Mouse (Mus musculus) neural tube, embryonic 14.5 days (tissue): ENCODE data around the gene Sync. TPM values are rescaled to one million over a fixed set of nuclear protein-coding genes. Genes with fewer than 3 reads are reported as not detected.

Experiments
- ATAC-seq: fragments of 200-750 bp; cut with Nextera tagmentation; 2 replicates; pipeline ENCODE4 v1.8.0; 2017; ENCODE audit warnings: low read depth, mild to moderate bottlenecking, moderate TSS enrichment, moderate library complexity
- H3K27ac ChIP-seq: fragments of 300-500 bp; sonication (generic); 2 replicates; pipeline ENCODE4 v1.5.1; 2014; ENCODE audit warnings: low read depth, mild to moderate bottlenecking, control low read depth, low read length, moderate library complexity, mixed read lengths
- H3K27me3 ChIP-seq: fragments of 300-500 bp; sonication (generic); 2 replicates; pipeline ENCODE4 v1.6.1; 2014; ENCODE audit warnings: low read length; ENCODE audit not compliant: control insufficient read depth, insufficient read depth
- H3K36me3 ChIP-seq: fragments of 300-500 bp; sonication (generic); 2 replicates; pipeline ENCODE4 v1.6.1; 2014; ENCODE audit warnings: low read length, mixed read lengths; ENCODE audit not compliant: control insufficient read depth, insufficient read depth
- H3K4me1 ChIP-seq: fragments of 300-500 bp; sonication (generic); 2 replicates; pipeline ENCODE4 v1.6.1; 2014; ENCODE audit warnings: low read length; ENCODE audit not compliant: control insufficient read depth, insufficient read depth
- H3K4me2 ChIP-seq: fragments of 300-500 bp; sonication (generic); 2 replicates; pipeline ENCODE4 v1.6.1; 2014; ENCODE audit warnings: mild to moderate bottlenecking, low read depth, low read length, control low read depth
- H3K4me3 ChIP-seq: fragments of 300-500 bp; sonication (generic); 2 replicates; pipeline ENCODE4 v1.5.1; 2014; ENCODE audit warnings: low read depth, low read length, control low read depth, mixed read lengths
- H3K9ac ChIP-seq: fragments of 300-500 bp; sonication (generic); replicated peaks from 2 replicates; pipeline ENCODE4 v1.6.1; 2014; ENCODE audit warnings: low read depth, mild to moderate bottlenecking, control low read depth, low read length, mixed read lengths
- H3K9me3 ChIP-seq: fragments of 300-500 bp; sonication (generic); 2 replicates; pipeline ENCODE4 v1.6.1; 2016; ENCODE audit warnings: low read length; ENCODE audit not compliant: control insufficient read depth
- WGBS: fragments of 180-500 bp; shearing (Covaris S2); extraction: QIAGEN DNeasy Blood & Tissue Kit; methylation state at CpG from one replicate; pipeline ENCODE4 v1.1.7; 2014; 5-methylcytosine and 5-hydroxymethylcytosine counted together
- polyA plus RNA-seq: library from polyadenylated mRNA; unstranded; fragments of >200 nt; fragmentation: Nextera tagmentation; extraction: Ambion mirVana; gene quantifications from 2 replicates; pipeline ENCODE4 v1.2.1, GENCODE M21; 2014

Sync gene
- polyA plus RNA-seq, 1 experiment from 2014 or later: 1.6 TPM

GRCm38 (mm10) chr4:129332846-129333245, 45.4 kb downstream of the Sync start:
- 21% methylated on average over 1 of the region's 1 CpGs for WGBS
- Histone ChIP-seq H3K4me1 (peaks cover 19% of the 10 kb centered on the region), H3K27me3 (no peaks in the 10 kb centered on the region), H3K4me2 (peak overlapping the region; percentile 58), H3K27ac (no peak overlapping the region), H3K9me3 (no peaks in the 10 kb centered on the region), H3K4me3 (0 out of 2 replicates have a peak overlapping the region, but pooled peaks have one; percentile 4), H3K9ac (no peak overlapping the region), H3K36me3 (peaks cover 16% of the 10 kb centered on the region)
- ATAC-seq: no peak

GRCm38 (mm10) chr4:129334677-129335215, 47.3 kb downstream of the Sync start:
- Histone ChIP-seq H3K36me3 (peaks cover 6% of the 10 kb centered on the region; the same call in 1 of the 2 replicates), H3K9ac (peak overlapping the region; percentile 92), H3K4me3 (peak overlapping the region; percentile 95), H3K4me2 (peak overlapping the region; percentile 58), H3K27me3 (no peaks in the 10 kb centered on the region), H3K27ac (peak overlapping the region; percentile 94), H3K4me1 (peaks cover 19% of the 10 kb centered on the region), H3K9me3 (no peaks in the 10 kb centered on the region)
- ATAC-seq: no peak
- WGBS: under 1% methylated on average over 62 of the region's 62 CpGs

- H3K27ac ChIP-seq: peak within 1 kb of the TSS; percentile 98
- peaks cover 19% of the 10 kb centered on the region for H3K4me1 ChIP-seq
- under 1% methylated on average over 65 of the region's 73 CpGs for WGBS
- no peaks in the 10 kb centered on the region for H3K27me3 ChIP-seq
- H3K4me2 ChIP-seq: peak within 1 kb of the TSS; percentile 86
- H3K9ac ChIP-seq: peak within 1 kb of the TSS; percentile 92
- H3K4me3 ChIP-seq: peak within 1 kb of the TSS; percentile 95
- peak; percentile 98 for ATAC-seq
- H3K36me3 ChIP-seq: peaks cover 2% of the 10 kb centered on the region; the same call in 1 of the 2 replicates
- no peaks in the 10 kb centered on the region for H3K9me3 ChIP-seq
These were observed 48.0 kb downstream of the Sync start, which contains the start of the genes Rbbp4 and Zbtb8os for GRCm38 (mm10) chr4:129335216-129336074. Gene Rbbp4 (minus strand): TSS chr4:129335370. Gene Zbtb8os (plus strand): TSS chr4:129335695.

- peak overlapping the region; percentile 98 for H3K27ac ChIP-seq
- H3K36me3 ChIP-seq: no peaks in the 10 kb centered on the region
- H3K4me3 ChIP-seq: peak overlapping the region; percentile 95
- peak overlapping the region; percentile 86 for H3K4me2 ChIP-seq
- H3K4me1 ChIP-seq: peaks cover 17% of the 10 kb centered on the region
- H3K9me3 ChIP-seq: no peaks in the 10 kb centered on the region
- ATAC-seq: no peak
- 53% methylated on average over 14 of the region's 14 CpGs for WGBS
- H3K27me3 ChIP-seq: no peaks in the 10 kb centered on the region
- H3K9ac ChIP-seq: peak overlapping the region; percentile 66
These were observed 48.9 kb downstream of the Sync start for GRCm38 (mm10) chr4:129336291-129336690.

GRCm38 (mm10) chr4:129339743-129340142, 52.3 kb downstream of the Sync start:
- H3K4me1 ChIP-seq: no peaks in the 10 kb centered on the region
- no peak for ATAC-seq
- 100% methylated on average over 3 of the region's 3 CpGs for WGBS
- H3K27ac ChIP-seq: no peak overlapping the region
- H3K36me3 ChIP-seq: peaks cover 9% of the 10 kb centered on the region; the same call in 1 of the 2 replicates
- no peaks in the 10 kb centered on the region for H3K27me3 ChIP-seq
- no peak overlapping the region for H3K9ac ChIP-seq
- no peak overlapping the region for H3K4me2 ChIP-seq
- no peaks in the 10 kb centered on the region for H3K9me3 ChIP-seq
- H3K4me3 ChIP-seq: no peak overlapping the region

- H3K9ac ChIP-seq: no peak overlapping the region
These were observed 54.5 kb downstream of the Sync start for GRCm38 (mm10) chr4:129341888-129342287.

GRCm38 (mm10) chr4:129342705-129343104, 55.3 kb downstream of the Sync start:
- no peak overlapping the region for H3K9ac ChIP-seq
- no peaks in the 10 kb centered on the region for H3K4me1 ChIP-seq
- H3K4me3 ChIP-seq: no peak overlapping the region
- WGBS: 87% methylated on average over 2 of the region's 2 CpGs
- no peaks in the 10 kb centered on the region for H3K9me3 ChIP-seq
- peaks cover 9% of the 10 kb centered on the region; the same call in 1 of the 2 replicates for H3K36me3 ChIP-seq
- no peak for ATAC-seq
- no peaks in the 10 kb centered on the region for H3K27me3 ChIP-seq
- no peak overlapping the region for H3K4me2 ChIP-seq
- no peak overlapping the region for H3K27ac ChIP-seq

More at GRCm38 (mm10) chr4:129341888-129342287, 54.5 kb downstream of the Sync start:
- no peak for ATAC-seq
- H3K27ac ChIP-seq: no peak overlapping the region
- 89% methylated on average over 1 of the region's 1 CpGs for WGBS
- H3K36me3 ChIP-seq: peaks cover 9% of the 10 kb centered on the region; the same call in 1 of the 2 replicates
- H3K27me3 ChIP-seq: no peaks in the 10 kb centered on the region
- no peak overlapping the region for H3K4me2 ChIP-seq
- no peaks in the 10 kb centered on the region for H3K9me3 ChIP-seq
- H3K4me3 ChIP-seq: no peak overlapping the region
- no peaks in the 10 kb centered on the region for H3K4me1 ChIP-seq

GRCm38 (mm10) chr4:129346481-129347154, 59.2 kb downstream of the Sync start:
- ATAC-seq: no peak
- no peak overlapping the region for H3K27ac ChIP-seq
- H3K4me2 ChIP-seq: no peak overlapping the region
- no peaks in the 10 kb centered on the region for H3K4me1 ChIP-seq
- peaks cover 9% of the 10 kb centered on the region; the same call in 1 of the 2 replicates for H3K36me3 ChIP-seq
- H3K9ac ChIP-seq: no peak overlapping the region
- H3K27me3 ChIP-seq: no peaks in the 10 kb centered on the region
- H3K4me3 ChIP-seq: no peak overlapping the region
- H3K9me3 ChIP-seq: no peaks in the 10 kb centered on the region
- 90% methylated on average over 15 of the region's 15 CpGs for WGBS
